Mouse (Mus musculus) heart, postnatal 25 days (tissue): ENCODE data around the gene Hopx. TPM values are rescaled to one million over a fixed set of nuclear protein-coding genes. Genes with fewer than 3 reads are reported as not detected.

Source experiments
- DNase-seq: peaks from one replicate; pipeline ENCODE4 v3.0.0; 2022; ENCODE audit warnings: low spot score
- intact Hi-C: fragments of 180-260 bp; cut with DNase I; formaldehyde crosslinking; loops from one replicate; pipeline ENCODE4 v1.15.1; 2025
- total RNA-seq, 2 experiments: library from RNA; stranded (reverse); gene quantifications; 2 replicates each; pipeline ENCODE4 v1.2.3; 2021

Hopx gene
- total RNA-seq, 2 experiments from 2014 or later, result 402 to 442 TPM

DNA sequence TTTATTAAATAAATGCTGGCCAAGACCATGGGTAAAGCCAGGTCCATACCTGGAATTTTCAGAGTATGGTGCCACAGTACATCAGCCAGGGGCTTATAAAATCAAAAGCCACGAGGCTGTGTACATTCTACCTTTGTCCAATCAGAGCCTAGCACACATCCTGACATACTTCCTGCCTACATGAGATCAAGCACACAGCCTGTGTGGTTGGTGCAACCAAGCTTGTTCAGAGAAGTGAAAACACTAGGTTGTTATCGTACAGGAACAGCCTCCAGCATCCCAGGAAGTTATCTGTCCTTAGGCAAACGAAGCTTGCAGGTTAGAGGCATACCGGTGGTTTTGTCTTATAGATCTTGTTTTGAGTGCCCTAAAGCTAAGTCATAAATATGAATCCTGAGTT lies 19.5 kb upstream of the Hopx start:
- no peak for DNase-seq

DNA sequence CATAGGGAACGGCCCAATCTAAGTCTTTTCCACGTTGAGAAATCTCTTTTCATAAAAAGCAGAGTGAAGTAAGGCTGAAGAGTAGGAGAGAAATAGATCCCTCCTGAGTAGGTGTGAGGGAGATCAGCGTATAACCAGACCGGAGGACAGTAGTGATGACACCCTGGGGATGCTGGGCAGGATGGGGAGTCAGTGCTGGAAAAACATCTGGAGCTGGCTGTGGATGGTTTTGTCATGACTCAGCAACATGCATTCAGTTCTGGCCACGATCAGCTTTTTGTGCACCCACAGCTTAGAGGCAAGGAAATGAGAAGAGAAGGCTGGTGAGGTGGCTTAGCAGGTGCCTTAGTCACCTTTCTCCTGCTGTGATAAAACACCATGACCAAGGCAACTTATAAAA lies 19.0 kb upstream of the Hopx start:
- DNase-seq, result no peak
- intact Hi-C loops, result no loop called here

More for the DNA sequence above, 19.5 kb upstream of the Hopx start:
- intact Hi-C loops, result no loop called here

DNA sequence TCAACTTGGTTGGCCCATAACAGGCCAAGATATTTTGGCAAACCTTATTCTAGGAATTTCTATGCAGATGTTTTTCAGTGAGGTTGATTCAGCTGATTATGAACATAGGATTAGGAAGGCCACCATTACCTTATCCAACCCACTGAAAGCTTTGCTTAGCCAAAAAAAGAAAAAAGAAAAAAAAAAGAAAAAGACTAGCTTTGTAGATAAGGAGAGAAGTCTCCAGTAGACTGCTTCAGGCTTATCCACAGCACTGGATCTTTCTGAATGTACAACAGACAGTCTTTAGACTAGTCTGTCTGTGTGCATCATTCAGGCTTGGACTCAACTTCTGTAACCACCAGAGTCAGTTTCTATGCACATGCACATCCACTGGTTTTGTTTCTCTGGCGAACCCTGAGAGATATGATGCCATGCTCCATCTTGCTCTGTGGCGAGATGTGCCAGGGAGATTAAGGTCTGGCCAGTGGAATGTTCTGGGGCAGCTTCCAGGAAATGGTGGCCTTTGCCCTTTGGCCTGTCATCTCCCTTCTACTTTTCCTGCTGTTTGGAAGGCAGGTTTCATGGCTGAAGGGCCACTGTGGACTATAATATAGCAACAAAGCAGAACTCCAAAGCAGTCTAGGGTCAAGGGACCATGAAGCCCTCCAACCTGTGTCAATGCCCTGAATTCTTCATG lies 17.7 kb upstream of the Hopx start:
- intact Hi-C loops, result no loop called here
- no peak for DNase-seq

DNA sequence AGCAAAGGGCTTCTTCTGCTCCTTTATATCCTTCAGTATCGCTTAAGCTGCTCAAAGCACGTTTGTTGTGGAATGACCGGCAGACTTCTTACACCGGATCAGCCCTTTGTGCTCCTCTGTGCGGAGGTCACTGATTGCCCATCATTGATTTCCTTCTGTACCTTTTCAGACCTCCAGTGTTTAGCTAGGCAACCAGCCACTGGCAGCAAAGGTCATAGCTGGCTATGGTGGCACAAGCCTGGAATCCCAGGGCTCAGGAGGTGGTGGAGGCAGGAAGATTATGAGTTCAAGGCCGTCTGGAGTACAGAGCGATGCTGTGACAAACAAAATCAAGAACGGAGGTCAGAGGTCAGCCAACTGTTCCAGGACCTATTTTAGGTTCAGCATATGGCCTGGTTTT lies 17.0 kb upstream of the Hopx start:
- intact Hi-C loops, result no loop called here
- DNase-seq, result no peak

DNA sequence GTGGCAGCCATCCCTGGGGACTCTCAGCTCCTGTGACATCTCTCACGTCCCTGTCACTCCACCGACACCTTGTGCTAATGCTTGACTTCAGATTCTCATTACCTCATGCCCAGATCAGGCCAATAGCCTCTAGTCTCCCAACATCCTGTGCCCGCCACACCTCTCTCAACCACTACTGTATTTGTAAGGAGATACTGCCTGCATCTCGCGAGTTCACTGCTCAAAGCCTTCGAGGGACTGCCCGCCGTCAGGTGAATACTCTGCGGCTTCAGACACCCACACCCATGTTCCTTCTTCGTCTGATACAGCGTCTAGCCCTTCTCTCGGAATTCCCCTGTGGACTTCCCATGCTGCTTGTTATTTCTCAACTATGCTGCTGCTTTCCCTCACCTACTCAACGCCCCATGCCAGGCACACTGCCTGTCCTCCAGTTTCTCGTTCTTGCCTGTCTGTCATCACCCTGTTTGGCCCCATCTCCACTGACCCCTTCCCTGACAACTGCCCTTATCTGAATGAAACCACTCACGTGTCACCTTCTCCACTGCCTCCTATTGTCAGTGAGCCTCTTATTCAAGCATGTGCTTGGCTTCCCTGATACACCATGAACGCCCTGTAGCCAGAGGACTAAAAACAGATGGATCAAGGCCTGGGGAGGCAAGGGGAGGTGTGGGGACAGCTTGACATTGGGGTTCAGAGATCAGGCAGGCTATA lies 15.5 kb upstream of the Hopx start:
- DNase-seq, result no peak

DNA sequence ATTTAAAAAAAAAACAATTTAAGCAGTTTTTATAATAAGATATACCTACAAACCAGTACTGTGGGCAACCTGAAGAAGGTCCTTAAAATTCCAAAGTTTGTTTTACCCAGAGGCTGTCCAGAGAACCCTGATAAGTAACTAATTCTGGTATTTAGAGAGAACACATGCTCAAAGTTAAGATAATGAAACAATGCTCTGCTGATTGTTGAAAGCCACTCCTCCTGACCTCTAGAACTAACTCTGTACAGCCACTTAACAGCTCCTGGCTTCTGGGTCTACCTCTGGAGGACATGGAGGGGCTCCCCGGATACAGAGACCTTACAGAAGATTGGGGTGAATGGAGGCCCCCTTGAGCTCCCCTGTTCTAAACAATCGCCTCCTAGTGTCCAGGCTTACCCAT lies 15.0 kb upstream of the Hopx start:
- DNase-seq, result no peak
- intact Hi-C loops, result no loop called here

More for the DNA sequence above, 15.5 kb upstream of the Hopx start:
- intact Hi-C loops, result no loop called here

DNA sequence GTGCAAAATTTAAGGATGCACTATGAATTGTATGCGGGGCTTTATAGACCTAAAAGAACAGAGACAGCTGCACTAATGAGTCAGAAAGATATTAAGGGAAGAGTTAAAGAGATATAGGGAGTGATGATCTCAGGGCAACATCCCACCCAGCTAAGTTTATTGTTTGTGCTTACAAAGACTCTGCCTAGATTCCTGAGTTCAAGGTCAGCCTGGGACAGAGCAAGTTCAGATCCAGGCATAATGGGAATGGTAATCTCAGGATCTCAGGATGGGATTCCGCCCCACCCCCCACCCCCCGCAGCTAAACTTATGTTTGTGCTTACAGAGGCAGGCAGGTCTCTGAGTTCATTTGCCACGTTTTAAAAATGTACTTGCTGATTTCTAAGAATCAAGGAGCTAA lies 13.9 kb upstream of the Hopx start:
- intact Hi-C loops, result no loop called here
- DNase-seq, result no peak

DNA sequence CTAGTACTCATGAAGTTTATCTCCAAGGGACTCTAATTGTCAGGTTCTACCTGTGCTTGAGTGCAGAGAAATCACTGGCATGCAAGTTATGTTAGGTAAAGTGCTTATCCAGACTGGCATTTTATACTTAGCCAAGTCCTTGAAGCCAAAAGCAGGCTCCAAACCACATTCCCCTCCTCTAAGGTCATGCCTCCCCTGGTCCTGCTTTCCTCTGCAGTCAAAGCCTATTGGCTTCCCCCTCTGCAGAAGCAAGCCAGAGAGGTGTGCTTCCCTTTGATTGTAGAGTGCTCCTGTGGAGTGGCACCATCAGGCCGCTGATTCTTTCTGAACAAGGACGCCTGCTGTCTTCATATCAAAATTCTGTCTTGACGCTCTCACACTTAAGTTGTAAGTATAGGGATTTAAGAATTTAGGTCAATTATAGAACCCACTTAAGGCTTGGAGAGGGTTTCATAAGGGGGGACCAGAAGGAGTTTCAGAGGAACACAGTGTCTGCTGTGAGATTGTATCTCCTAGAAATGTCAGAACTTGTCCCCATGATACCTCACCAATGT lies 11.6 kb upstream of the Hopx start:
- no peak for DNase-seq
- intact Hi-C loops, result no loop called here

DNA sequence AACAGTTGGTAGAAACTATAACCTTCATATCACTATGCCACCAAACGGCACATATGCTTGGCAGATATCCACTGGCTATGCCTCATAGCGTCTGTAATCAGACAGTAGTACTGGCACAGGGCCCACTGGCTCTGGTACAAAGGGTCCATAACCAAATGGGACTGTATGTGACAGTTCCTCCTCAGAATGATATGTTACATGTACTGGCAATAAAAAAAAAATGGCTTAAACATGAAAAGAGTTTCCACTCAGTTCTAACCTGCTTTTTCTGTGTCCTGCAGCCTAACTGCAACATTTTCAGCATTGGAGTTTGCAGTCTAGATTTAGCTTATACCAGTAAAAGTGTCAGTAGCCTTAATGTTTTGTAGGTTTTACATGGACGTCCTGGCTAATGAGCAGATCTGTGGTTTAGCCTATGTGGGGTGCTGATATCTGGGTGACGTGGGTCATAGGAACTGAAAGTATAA lies 9.9 kb upstream of the Hopx start:
- intact Hi-C loops, result loop anchor here (5.0 kb wide), 1 partner anchor 32 kb away; no protein-coding TSS in a partner anchor
- no peak for DNase-seq

DNA sequence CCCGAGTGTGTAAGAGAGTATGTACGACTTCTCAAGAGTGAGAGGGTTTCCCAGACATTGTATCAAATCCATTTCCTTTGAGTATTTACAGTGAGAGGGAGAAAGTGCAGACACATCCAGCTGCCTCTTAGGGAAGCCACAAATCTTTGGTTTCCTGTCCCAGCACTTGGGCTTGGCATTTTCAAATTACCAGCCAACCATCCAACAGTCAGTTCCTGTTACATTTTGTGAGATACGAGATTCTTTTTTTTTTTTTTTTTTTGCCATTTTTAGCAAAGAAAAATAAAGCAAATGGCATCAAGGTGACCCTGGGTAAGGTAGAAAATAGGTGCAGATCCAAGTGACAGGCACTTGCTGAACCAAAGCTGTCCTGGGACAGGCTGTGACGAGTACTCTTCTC lies 9.2 kb upstream of the Hopx start:
- intact Hi-C loops, result loop anchor here (5.0 kb wide), 1 partner anchor 33 kb away; no protein-coding TSS in a partner anchor
- DNase-seq, result no peak

DNA sequence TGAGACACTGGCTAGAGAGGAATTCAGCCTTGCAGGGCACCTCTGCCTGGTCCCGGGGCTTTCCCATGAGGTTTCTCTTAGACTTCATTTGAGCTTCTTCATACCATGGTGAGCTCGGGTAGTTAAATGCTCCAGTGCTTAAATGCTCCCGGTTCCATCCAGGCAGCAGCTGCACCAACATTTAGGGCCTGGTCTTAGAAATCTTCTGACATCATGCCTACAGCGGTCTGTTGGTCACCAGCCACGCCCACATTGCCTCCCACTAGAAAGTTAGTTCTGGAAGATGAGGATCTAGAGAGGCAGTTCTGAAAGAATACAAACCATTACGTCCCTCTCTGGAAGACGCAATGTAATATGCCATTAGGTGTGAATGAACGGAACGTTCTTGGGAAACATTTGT lies 8.7 kb upstream of the Hopx start:
- intact Hi-C loops, result loop anchor here (5.0 kb wide), 1 partner anchor 34 kb away; no protein-coding TSS in a partner anchor
- no peak for DNase-seq

DNA sequence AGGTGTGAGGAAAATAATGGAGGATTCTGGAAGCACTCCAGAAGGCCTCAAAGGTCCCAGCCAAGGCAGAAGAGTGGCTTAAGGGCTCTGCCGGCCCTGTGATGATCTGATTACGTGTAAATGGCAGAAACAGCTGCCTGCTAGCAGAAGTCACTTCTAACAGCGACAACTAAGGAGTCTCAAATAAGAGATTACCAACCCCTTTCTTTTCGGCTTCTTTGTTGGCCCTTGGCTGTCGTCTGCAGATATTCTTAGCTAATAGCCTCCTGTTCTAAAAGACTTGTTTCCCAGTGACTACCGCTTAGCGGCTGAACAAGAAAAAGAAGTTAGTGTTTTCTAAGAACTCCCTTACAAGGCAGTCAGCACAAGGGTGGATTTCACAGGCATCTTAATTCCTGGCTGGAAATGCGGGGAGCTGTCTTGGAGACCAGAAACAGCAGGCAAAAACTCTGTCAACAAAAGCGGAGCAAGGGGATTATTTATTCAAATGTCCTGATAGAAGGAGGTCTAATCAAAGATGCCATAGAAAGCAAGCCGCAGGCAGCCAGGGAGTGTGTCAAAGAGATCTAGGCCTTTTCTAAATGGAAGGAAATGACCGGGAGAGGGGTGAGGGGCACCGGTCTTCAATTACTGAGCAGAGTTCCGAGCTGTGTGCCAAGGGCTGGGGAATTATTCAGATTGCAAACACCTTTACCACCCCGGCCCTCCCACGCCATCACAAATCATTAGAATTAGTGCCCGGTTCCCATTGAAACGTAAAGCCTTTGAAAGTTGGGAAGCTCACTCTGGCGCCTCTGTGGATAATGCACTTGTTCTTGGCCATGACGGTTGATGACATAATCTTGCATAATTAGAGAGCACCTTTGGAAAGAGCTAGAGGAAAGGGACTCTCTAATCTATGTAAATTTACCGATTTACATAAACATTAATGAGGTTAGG lies 7.6 kb upstream of the Hopx start:
- intact Hi-C loops, result loop anchor here (5.0 kb wide), 1 partner anchor 35 kb away; no protein-coding TSS in a partner anchor

DNA sequence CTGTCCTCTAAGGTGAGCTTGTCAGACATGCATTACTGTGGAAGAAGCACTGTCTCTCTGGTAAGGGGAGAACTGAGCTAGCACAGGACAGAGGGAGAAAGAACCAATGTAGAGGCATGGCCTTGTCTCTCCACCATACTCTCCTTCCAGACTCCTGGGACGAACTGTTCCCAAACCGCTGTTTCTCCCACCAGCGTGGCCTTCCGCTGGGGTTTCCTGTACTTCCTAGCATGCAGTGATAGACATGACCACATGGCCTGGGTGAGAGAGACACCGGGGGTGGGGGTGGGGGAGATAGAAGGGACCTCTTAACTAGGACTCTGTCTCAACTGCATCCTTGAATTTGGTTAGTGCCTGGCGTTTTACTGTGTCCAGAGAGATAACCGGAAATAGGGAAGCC lies 5.8 kb upstream of the Hopx start:
- intact Hi-C loops, result loop anchor here (5.0 kb wide), 1 partner anchor 37 kb away; no protein-coding TSS in a partner anchor

More for the DNA sequence above, 7.6 kb upstream of the Hopx start:
- DNase-seq, result no peak

DNA sequence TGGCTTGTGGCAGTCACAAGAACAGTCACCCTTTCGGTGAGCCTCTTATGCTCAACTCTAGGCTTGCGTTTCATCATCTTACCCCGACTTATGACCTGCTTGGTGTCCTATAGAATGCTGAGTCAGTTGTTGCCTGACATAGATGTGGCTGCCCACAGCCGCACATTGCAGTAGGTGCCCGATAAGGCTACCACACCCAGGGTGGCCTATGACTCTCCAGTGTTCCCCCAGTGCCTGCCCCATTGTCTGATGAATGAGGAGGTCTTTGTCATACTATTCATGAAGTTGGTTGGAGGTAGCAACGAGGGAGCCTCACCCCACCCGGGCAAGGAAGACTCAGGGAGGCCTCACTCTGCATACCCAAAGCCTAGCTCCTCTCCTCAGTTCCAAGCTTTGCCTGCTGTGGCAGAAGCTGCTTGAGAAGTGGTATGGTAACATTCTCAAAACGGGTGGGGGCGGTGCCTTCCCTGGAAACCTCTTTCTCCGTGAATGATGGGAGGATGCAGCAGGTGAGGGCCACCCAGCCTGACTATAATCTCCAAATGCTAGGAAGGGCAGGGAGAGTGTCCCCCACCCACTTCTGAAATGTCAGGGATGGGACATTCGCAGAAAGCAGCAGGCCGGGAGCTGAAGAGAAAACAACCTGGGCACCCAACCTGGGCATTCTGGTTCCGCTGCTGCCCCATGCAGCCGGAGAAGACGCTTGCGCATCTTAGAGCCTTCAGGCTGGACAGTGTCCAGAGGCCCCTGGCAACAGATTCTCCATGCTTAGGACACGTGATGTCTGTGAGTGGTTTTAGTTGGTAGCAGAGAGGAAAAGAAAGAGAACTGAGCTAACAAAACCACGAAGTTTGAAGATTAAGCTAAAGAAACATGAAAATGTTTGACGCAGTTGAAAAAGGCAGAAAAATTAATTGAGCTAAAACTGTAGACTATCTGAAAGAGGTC lies 4.8 kb upstream of the Hopx start:
- no peak for DNase-seq
- intact Hi-C loops, result loop anchor here (5.0 kb wide), 1 partner anchor 38 kb away; no protein-coding TSS in a partner anchor

More for the DNA sequence above, 5.8 kb upstream of the Hopx start:
- no peak for DNase-seq

DNA sequence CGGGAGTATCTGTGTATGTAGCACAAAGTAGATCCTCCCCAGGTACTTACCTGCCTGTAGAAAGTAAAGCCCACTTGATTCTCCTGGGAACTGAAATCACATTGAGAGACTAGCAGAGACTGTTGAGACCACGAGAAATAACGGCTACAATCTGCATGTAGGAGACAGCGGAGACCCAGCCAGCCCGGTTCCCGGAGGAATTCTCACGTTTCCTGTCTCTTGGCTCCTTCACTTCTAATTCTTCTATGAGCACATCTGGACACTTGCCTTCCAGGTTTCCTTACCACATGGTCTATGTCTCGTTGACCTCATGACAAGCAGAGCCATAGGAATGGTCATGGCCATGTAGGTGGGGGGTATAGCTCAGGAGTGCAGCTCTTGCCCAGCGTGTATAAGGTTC lies 811 bp upstream of the Hopx start:
- no peak for DNase-seq
- intact Hi-C loops, result no loop called here

DNA sequence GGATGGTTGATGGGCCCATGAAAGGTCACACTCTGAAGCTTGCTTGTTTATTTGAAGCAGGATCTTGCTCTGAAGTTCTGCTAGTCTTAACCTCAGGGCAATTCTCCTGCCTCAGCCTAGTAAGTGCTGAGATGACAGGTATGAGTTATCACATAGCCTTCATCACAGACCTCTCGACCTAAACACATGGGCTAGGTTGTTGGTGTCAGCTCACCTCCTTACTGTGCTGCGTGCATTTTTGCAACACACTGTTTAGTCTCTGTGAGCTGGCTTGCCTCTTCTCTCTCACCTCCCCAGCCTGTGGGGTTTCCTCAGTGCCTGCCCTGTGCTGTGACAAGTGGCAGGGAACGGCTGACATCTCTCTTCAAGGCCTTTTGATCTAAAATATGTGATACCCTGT lies 1.1 kb downstream of the Hopx start:
- intact Hi-C loops, result loop anchor here (2.0 kb wide), 1 partner anchor 17 kb away; no protein-coding TSS in a partner anchor
- DNase-seq, result no peak

DNA sequence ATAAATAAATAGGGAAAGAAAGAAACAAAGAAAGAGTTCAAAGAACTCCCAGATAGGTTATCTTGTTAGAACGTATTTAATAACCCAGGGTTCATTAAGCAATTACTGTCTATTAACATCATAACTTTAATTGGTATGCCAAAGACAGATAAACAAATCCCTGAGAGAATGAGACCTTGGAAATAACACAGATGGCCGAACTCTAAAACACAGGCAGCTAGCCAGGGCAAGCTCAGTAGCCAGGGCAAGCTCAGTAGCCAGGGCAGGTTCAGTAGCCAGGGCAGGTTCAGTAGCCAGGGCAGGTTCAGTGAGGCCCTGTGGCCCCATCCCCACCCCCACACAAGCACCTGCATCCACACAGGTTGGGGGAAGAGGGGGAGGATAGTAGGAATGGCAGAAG lies 2.9 kb downstream of the Hopx start:
- intact Hi-C loops, result loop anchor here (2.0 kb wide), 1 partner anchor 15 kb away; no protein-coding TSS in a partner anchor

DNA sequence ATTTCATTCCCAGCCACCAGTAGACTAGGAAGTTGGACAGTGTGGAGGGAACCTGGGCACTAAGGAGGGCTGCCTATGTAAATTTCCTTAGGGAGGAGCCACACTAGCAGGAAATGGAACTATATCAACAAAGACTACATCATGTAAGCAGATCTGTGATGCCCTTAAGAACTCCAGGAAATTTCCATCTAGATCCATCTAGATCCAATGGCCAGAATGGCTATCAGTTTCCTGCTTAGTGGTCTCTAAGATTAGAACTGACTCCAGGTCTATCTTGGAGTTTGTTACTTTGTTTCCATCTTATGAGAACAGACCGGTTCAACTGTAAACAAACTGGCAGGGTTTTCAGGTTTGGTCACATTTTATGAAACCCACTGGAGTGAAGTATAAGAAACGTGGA lies 5.1 kb downstream of the Hopx start:
- intact Hi-C loops, result no loop called here

More for the DNA sequence above, 2.9 kb downstream of the Hopx start:
- DNase-seq, result no peak

DNA sequence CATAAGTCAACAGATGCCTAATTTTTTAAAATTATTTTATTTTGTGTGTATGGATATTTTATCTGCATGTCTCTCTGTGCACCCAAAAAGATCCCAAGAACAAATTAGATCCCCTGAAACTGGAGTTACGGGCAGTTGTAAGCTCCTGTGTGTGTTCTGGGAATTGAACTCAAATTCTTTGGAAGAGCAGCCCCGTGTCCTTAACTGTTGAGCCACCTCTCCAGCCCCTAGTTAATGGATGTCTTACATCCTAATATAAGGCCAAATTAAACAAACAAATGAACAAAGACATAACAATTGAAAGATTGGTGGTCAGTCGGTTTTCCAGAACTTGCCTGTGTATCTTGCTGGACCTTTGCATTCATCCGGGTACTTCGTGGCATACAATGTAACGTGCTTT lies 6.1 kb downstream of the Hopx start:
- DNase-seq, result no peak
- intact Hi-C loops, result no loop called here

More for the DNA sequence above, 5.1 kb downstream of the Hopx start:
- no peak for DNase-seq
